Mouse (Mus musculus): ENCODE results near the gene 1810062G17Rik. TPM values are rescaled to one million over a fixed set of nuclear protein-coding genes. Genes with fewer than 3 reads are reported as not detected.

1810062G17Rik gene
- polyA plus RNA-seq, 1 experiment from 2014 or later = 0.96 TPM

DNA sequence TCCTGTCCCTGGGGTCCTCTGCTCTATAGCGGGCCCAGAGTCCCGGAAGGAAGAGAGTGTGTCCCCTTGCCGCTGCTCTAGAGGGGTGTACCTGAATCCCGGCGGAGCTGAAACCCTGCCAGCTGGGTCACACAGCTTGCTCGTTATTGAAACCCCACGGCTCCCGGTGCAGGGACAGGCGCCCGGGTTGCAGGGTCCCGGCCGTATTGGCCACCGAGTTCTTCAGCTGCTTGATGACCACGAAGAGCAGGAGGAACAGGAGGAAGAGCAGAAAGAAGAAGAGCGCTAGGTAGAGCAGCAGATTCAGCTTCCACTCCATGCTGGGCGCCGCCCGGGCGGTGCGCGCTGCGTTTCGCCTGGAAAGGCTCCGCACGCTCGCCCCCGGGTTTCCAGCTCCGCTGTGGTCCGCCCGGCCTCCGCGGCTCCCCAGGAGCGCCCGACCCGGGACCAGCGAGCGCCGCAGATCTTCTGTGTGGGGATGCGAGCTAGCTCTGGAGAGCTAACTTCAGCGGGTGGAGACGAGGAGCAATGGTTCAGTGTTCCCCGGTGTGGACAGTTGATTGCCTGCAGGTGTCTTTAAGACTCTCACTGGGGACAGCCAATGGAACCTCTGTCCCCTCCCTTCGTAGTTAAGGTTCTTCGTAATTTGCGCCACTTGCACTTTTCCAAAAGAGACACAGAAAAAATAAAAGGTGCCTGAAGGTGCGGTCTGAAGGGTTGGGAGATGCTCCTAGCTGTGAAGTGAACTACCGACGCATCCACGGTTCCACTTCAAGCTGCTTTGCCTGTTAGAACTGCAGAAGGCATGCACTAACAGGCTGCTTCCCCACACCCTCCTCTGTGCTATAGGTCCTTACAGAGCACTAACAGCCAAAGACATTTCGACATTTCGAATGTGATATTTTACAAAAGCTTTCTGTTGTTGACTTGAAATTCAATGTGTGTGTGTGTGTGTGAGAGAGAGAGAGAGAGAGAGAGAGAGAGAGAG lies 45.6 kb downstream of the 1810062G17Rik start, which contains the start of gene Gm11549:
Gene Gm11549, minus strand, starts transcription at position 741 of the 988 bp plus-strand sequence.
- Histone ChIP-seq H3K36me3 (no peaks in the 10 kb centered on the region), H3K27ac (no peak within 1 kb of the TSS), H3K4me1 (peaks cover 6% of the 10 kb centered on the region; the same call in 1 of the 2 replicates), H3K4me2 (replicated peaks) (peak within 1 kb of the TSS; percentile 93), H3K27me3 (peaks cover 40% of the 10 kb centered on the region), H3K4me3 (peak within 1 kb of the TSS; percentile 46), H3K9me3 (no peaks in the 10 kb centered on the region), H3K9ac (peak within 1 kb of the TSS; percentile 47)
- no peak for ATAC-seq (ENCODE audit: insufficient number of reproducible peaks, insufficient read depth, low FRiP score, low TSS enrichment)
- whole genome bisulfite sequencing = under 1% methylated on average over 51 of the region's 51 CpGs

DNA sequence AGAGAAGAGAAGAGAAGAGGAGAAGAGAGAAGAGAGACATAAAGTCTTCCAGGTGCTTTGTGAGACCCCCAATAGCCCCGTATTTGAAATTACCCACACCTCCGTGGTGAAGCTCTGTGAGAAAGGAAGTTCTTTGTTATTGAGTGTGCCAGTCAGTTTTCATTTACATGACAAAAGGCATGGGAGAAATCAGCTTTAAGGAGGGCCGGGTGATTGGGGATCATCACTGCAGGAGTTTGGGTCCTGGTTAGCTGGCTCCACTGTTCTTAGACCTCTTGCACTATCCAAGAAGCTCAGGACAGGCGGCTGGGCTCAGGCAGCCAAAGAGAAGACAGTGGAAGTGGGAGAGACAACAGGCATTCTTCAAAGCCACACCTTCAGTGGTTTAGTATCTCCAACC lies 46.4 kb downstream of the 1810062G17Rik start:
- peaks cover 40% of the 10 kb centered on the region for H3K27me3 ChIP-seq
- no peak for ATAC-seq (ENCODE audit: insufficient number of reproducible peaks, insufficient read depth, low FRiP score, low TSS enrichment)
- no peak overlapping the region for H3K27ac ChIP-seq
- H3K9ac ChIP-seq = no peak overlapping the region
- no peaks in the 10 kb centered on the region for H3K36me3 ChIP-seq
- no peak overlapping the region for H3K4me2 ChIP-seq (replicated peaks)
- H3K4me1 ChIP-seq = peaks cover 6% of the 10 kb centered on the region; the same call in 1 of the 2 replicates
- no peak overlapping the region for H3K4me3 ChIP-seq
- H3K9me3 ChIP-seq = no peaks in the 10 kb centered on the region
- WGBS = 7% methylated on average over 4 of the region's 4 CpGs

DNA sequence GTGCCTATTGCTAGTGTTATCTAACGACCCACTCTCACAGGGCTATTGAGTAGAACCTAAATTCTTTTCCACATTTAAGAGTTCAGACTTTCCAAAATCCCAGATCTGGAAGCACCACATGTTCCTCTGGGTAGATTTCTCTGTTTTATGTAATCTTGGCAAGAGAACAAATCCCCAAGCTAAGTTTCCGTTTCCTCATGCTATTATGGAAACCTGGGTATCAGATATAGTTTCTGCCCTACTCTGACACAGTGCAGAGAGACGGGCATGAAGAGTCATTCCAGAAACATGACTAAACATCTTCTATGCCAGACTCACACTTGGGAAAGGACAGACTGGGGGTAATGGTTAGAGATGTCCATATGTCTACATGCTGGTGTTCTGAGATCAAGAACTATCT lies 48.7 kb downstream of the 1810062G17Rik start:
- H3K4me3 ChIP-seq = no peak overlapping the region
- H3K9me3 ChIP-seq = no peaks in the 10 kb centered on the region
- peaks cover 6% of the 10 kb centered on the region; the same call in 1 of the 2 replicates for H3K4me1 ChIP-seq
- H3K36me3 ChIP-seq = no peaks in the 10 kb centered on the region
- no peak overlapping the region for H3K9ac ChIP-seq
- H3K27me3 ChIP-seq = peaks cover 37% of the 10 kb centered on the region
- H3K27ac ChIP-seq = no peak overlapping the region
- WGBS = 78% methylated on average over 3 of the region's 3 CpGs
- ATAC-seq (ENCODE audit: insufficient number of reproducible peaks, insufficient read depth, low FRiP score, low TSS enrichment) = no peak
- H3K4me2 ChIP-seq (replicated peaks) = no peak overlapping the region

DNA sequence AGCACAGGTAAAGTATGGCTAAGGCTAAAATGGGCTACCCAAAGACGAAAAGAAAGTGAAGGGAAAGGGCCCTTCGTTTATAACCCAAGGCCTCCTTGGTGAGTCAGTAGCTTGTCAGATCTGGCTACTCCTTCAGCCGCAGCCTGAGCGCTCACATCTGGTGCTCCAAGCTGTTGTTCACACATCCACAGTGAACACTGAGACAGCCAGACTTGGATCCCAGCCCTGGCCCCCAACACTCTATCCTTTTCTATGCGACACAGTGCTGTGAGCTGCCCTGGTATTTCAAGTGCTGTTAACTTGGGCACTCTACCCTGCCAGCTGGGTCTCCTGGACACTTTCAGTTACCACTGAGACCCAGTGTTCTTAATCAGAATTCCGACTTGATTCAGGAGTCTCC lies 54.6 kb downstream of the 1810062G17Rik start:
- Histone ChIP-seq H3K27ac (no peak overlapping the region), H3K9me3 (no peaks in the 10 kb centered on the region), H3K4me1 (peaks cover 4% of the 10 kb centered on the region; the same call in 1 of the 2 replicates), H3K4me3 (no peak overlapping the region), H3K27me3 (peaks cover 21% of the 10 kb centered on the region), H3K4me2 (replicated peaks) (no peak overlapping the region), H3K36me3 (no peaks in the 10 kb centered on the region), H3K9ac (no peak overlapping the region)
- WGBS = 84% methylated on average over 6 of the region's 6 CpGs
- ATAC-seq (ENCODE audit: insufficient number of reproducible peaks, insufficient read depth, low FRiP score, low TSS enrichment) = no peak

DNA sequence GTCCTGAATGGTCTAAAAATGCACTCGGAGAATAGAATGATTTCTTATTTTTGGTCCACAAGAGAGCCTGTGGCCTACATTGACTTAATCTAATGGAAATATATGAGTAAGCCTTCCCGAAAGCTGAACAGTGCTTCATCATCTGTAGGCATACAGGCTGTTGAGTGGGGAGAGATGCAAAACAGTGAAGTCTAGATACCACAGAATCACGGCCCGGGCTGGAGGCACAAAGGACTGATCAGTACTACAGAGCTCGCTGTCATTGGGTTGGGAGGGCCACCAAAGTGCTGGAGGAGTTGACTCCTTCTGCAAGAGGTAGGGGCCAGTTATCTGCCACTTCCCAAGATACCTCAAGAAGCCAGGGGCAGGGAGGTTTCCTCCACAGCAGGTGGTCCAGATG lies 55.0 kb downstream of the 1810062G17Rik start:
- Histone ChIP-seq H3K4me3 (no peak overlapping the region), H3K4me1 (peaks cover 4% of the 10 kb centered on the region; the same call in 1 of the 2 replicates), H3K9me3 (no peaks in the 10 kb centered on the region), H3K9ac (no peak overlapping the region), H3K27ac (no peak overlapping the region), H3K4me2 (replicated peaks) (no peak overlapping the region), H3K27me3 (peaks cover 21% of the 10 kb centered on the region), H3K36me3 (no peaks in the 10 kb centered on the region)
- no peak for ATAC-seq (ENCODE audit: insufficient number of reproducible peaks, insufficient read depth, low FRiP score, low TSS enrichment)
- WGBS = 70% methylated on average over 5 of the region's 5 CpGs

DNA sequence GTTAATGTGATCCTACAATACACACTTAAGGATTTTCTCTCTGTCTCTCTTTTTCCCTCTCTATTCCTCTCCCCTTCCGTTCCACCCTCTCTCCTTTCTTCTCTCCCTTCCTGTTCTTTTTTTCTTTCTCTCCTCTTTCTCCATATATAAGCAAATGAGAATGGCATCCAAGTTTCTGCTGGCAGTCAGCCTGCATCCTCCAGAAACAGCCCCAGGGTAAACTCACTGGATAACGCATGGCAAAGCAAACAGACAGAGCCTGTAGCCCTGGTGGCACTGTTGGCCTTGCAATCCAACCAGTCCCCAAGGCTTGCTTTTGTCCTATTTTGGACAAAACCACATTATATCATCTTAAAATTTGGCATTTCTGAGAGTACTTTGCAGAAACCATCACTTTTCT lies 55.5 kb downstream of the 1810062G17Rik start:
- Histone ChIP-seq H3K27ac (no peak overlapping the region), H3K27me3 (peaks cover 21% of the 10 kb centered on the region), H3K4me2 (replicated peaks) (no peak overlapping the region), H3K9me3 (no peaks in the 10 kb centered on the region), H3K36me3 (no peaks in the 10 kb centered on the region), H3K4me1 (peaks cover 4% of the 10 kb centered on the region; the same call in 1 of the 2 replicates), H3K9ac (no peak overlapping the region), H3K4me3 (no peak overlapping the region)
- 25% methylated on average over 2 of the region's 2 CpGs for WGBS
- ATAC-seq (ENCODE audit: insufficient number of reproducible peaks, insufficient read depth, low FRiP score, low TSS enrichment) = no peak

Small RNA genes within 50 kb of the gene (microRNA-seq; reads per million reads assigned to microRNA genes)
- gene Mir7009 = not detected

Other genes with a start within 250 kb of the 1810062G17Rik start
- gene Anxa5, start within 50 bp of the 1810062G17Rik start, polyA plus RNA-seq (2016; fragmentation: Nextera tagmentation; extraction: Ambion mirVana) = 190 and 196 TPM in 2 replicates
- 0.23 and 0.41 TPM in 2 replicates for gene Gm11549, start 45.9 kb downstream of the 1810062G17Rik start, polyA plus RNA-seq (2016; fragmentation: Nextera tagmentation; extraction: Ambion mirVana)
- 67.0 and 73.0 TPM in 2 replicates for gene Exosc9, start 76.7 kb downstream of the 1810062G17Rik start, polyA plus RNA-seq (2016; fragmentation: Nextera tagmentation; extraction: Ambion mirVana)
- 171 and 188 TPM in 2 replicates for gene Ccna2, start 96.2 kb downstream of the 1810062G17Rik start, polyA plus RNA-seq (2016; fragmentation: Nextera tagmentation; extraction: Ambion mirVana)
- gene Bbs7, start 137.5 kb downstream of the 1810062G17Rik start, polyA plus RNA-seq (2016; fragmentation: Nextera tagmentation; extraction: Ambion mirVana) = 18.0 and 20.2 TPM in 2 replicates
- 5.9 and 9.5 TPM in 2 replicates for gene Trpc3, start 214.2 kb downstream of the 1810062G17Rik start, polyA plus RNA-seq (2016; fragmentation: Nextera tagmentation; extraction: Ambion mirVana)